Mouse (Mus musculus) liver, adult 2 months (tissue): Measurements from ENCODE around the gene Mast3.

Experiments used
- CTCF ChIP-seq: fragments of 200-500 bp; IDR thresholded peaks from 2 replicates; pipeline ENCODE4 v1.5.1; 2011; ENCODE audit warnings: low read depth, low read length, control low read depth
- POLR2A ChIP-seq: fragments of 200-500 bp; IDR thresholded peaks from 2 replicates; pipeline ENCODE4 v1.6.1; 2011; ENCODE audit warnings: low read length, control low read depth; ENCODE audit not compliant: insufficient read depth; ENCODE audit errors: extremely low read depth

GRCm38 (mm10) chr8:70754043-70754870 lies 50.6 kb downstream of the Mast3 start, which contains the start of gene Rab3a:
- TF ChIP-seq POLR2A, result peak; percentile 66; the same call in 1 of the 2 replicates
- no peak for TF ChIP-seq CTCF
